Mouse (Mus musculus): ENCODE measurements at regions not wholly inside any gene's neighbourhood (a gene's known extent, or its start where the extent isn't known, plus 50 kb on each side); places are given as distances from the start of the nearest gene placed in this dataset.

DNA sequence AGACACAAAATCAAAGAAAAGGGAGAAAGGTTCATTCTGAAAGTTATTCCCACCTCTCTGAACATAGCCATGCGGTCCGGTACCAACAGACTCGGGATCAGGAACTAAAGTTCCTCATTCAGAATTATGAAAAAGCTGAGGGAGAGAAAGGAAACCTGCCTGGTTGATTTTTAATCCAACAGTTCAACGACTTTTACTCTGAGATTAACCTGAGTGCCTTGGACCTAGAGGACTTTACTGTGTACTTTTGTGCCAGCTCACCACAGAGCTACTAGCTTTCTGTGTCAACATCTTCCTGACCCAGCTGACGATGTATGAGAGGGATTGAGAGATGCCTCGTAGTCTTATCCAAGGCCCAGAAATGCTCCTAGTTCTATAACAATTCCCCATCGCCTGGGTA lies 92.5 kb upstream of the 2210010C04Rik start:
- Histone ChIP-seq H3K27me3 (replicated peaks; ENCODE audit: control insufficient read depth, insufficient read depth, low read length) (no peaks in the 10 kb centered on the region), H3K27ac (ENCODE audit: insufficient read depth, low read depth, low read length) (no peak overlapping the region), H3K4me1 (ENCODE audit: control insufficient read depth, insufficient read depth, low read length) (no peaks in the 10 kb centered on the region), H3K36me3 (ENCODE audit: control insufficient read depth, insufficient read depth, low read length) (no peaks in the 10 kb centered on the region), H3K4me3 (ENCODE audit: insufficient read depth, low read depth, low read length) (no peak overlapping the region)
- DNase-seq = peak; percentile 63
- TF ChIP-seq CTCF (conservative IDR thresholded peaks at IDR 0.05; ENCODE audit: insufficient read depth, insufficient read length, low read depth, low read length) (no peak), POLR2A (IDR thresholded peaks at IDR 0.05; ENCODE audit: low read depth, low read length) (no peak)
- 48% methylated on average over 7 of the region's 7 CpGs for WGBS

DNA sequence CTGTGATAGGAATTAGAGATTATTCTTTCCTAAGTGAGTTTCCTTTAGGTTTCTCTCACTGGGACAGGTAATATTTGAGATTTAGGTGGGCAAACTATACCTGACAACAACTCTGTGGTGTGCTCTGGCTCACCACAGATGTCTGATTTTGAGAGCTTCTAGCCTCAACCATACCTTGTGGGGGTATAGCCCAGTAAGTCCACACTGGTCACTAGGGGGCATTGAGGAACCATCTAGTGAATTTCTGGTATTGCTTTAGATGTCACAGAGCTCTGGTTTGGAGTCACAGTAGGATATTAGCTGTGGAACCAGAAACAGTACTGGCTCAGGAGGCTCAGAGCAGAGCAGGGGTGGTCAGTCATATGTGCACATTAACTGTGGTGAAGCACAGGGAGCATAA lies 91.5 kb upstream of the 2210010C04Rik start:
- H3K27ac ChIP-seq (ENCODE audit: insufficient read depth, low read depth, low read length) = no peak overlapping the region
- H3K27me3 ChIP-seq (replicated peaks; ENCODE audit: control insufficient read depth, insufficient read depth, low read length) = no peaks in the 10 kb centered on the region
- H3K36me3 ChIP-seq (ENCODE audit: control insufficient read depth, insufficient read depth, low read length) = no peaks in the 10 kb centered on the region
- TF ChIP-seq CTCF (conservative IDR thresholded peaks at IDR 0.05; ENCODE audit: insufficient read depth, insufficient read length, low read depth, low read length) (no peak), POLR2A (IDR thresholded peaks at IDR 0.05; ENCODE audit: low read depth, low read length) (no peak)
- DNase-seq = no peak
- no peak overlapping the region for H3K4me3 ChIP-seq (ENCODE audit: insufficient read depth, low read depth, low read length)
- no peaks in the 10 kb centered on the region for H3K4me1 ChIP-seq (ENCODE audit: control insufficient read depth, insufficient read depth, low read length)

DNA sequence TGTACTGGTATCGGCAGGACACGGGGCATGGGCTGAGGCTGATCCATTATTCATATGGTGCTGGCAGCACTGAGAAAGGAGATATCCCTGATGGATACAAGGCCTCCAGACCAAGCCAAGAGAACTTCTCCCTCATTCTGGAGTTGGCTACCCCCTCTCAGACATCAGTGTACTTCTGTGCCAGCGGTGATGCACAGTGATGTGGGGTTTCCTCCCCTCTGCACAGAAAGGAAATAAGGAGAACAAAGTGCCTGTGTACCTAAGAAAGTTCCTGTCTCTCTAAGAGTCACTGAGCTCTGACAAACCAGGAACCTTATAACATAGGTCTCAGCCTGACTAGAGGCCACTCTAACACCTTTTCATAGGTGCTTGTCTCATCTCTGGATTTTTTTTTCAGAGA lies 86.3 kb upstream of the 2210010C04Rik start:
- WGBS = 76% methylated on average over 3 of the region's 3 CpGs
- TF ChIP-seq POLR2A (IDR thresholded peaks at IDR 0.05; ENCODE audit: low read depth, low read length) = no peak
- no peak for TF ChIP-seq CTCF (conservative IDR thresholded peaks at IDR 0.05; ENCODE audit: insufficient read depth, insufficient read length, low read depth, low read length)
- Histone ChIP-seq H3K36me3 (ENCODE audit: control insufficient read depth, insufficient read depth, low read length) (no peaks in the 10 kb centered on the region), H3K27me3 (replicated peaks; ENCODE audit: control insufficient read depth, insufficient read depth, low read length) (no peaks in the 10 kb centered on the region), H3K4me3 (ENCODE audit: insufficient read depth, low read depth, low read length) (no peak overlapping the region), H3K27ac (ENCODE audit: insufficient read depth, low read depth, low read length) (no peak overlapping the region), H3K4me1 (ENCODE audit: control insufficient read depth, insufficient read depth, low read length) (no peaks in the 10 kb centered on the region)
- DNase-seq = no peak

DNA sequence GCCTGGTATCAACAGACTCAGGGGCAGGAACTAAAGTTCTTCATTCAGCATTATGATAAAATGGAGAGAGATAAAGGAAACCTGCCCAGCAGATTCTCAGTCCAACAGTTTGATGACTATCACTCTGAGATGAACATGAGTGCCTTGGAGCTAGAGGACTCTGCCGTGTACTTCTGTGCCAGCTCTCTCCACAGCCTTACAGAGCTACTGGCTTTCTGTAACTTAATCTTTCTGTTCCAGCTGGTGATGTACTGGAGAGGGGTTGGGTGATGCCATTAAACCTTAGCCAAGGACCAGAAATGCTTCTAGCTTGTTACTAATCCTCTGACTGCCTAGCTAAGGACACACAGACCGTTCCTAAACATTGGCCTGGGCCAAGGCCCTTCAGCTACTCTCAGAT lies 83.9 kb upstream of the 2210010C04Rik start:
- 66% methylated on average over 2 of the region's 2 CpGs for WGBS
- H3K4me3 ChIP-seq (ENCODE audit: insufficient read depth, low read depth, low read length) = no peak overlapping the region
- H3K4me1 ChIP-seq (ENCODE audit: control insufficient read depth, insufficient read depth, low read length) = no peaks in the 10 kb centered on the region
- H3K27me3 ChIP-seq (replicated peaks; ENCODE audit: control insufficient read depth, insufficient read depth, low read length) = no peaks in the 10 kb centered on the region
- no peaks in the 10 kb centered on the region for H3K36me3 ChIP-seq (ENCODE audit: control insufficient read depth, insufficient read depth, low read length)
- H3K27ac ChIP-seq (ENCODE audit: insufficient read depth, low read depth, low read length) = no peak overlapping the region
- TF ChIP-seq POLR2A (IDR thresholded peaks at IDR 0.05; ENCODE audit: low read depth, low read length) (no peak), CTCF (conservative IDR thresholded peaks at IDR 0.05; ENCODE audit: insufficient read depth, insufficient read length, low read depth, low read length) (no peak)
- no peak for DNase-seq

DNA sequence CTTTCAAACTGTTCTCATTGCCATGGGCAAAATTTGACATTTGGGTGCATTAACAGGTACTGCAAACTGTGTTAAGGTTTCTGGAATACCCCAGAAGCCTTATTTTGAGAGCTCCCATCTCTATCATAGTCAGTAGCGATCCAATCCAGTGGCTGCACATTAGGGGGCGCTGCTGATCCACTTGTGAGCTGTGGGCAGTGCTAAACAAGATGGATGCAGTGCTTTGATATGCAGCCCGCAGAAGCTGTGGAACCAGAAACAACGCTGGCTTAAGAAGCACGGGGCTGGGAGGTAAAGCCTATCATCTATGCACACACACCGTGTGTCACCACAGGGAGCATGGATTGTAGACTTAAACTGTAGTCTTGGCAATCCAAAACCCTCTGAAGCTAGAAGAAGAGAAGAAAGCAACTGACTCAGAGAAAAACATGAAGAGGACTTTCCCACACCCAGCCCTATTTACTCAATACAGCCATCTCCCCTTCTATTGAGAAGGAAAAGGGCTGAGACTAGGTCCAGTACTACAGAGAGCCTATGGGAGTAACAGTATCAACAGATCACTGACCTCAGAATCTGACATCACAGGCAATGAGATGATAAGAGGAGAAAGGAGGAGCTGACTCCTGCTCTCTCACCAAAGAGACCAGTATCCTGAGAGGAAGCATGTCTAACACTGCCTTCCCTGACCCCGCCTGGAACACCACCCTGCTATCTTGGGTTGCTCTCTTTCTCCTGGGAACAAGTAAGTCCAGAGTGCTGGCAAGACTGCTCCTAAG lies 83.1 kb upstream of the 2210010C04Rik start:
- H3K27me3 ChIP-seq (replicated peaks; ENCODE audit: control insufficient read depth, insufficient read depth, low read length) = no peaks in the 10 kb centered on the region
- H3K36me3 ChIP-seq (ENCODE audit: control insufficient read depth, insufficient read depth, low read length) = no peaks in the 10 kb centered on the region
- no peak overlapping the region for H3K27ac ChIP-seq (ENCODE audit: insufficient read depth, low read depth, low read length)
- peak; percentile 62 for DNase-seq
- H3K4me1 ChIP-seq (ENCODE audit: control insufficient read depth, insufficient read depth, low read length) = no peaks in the 10 kb centered on the region
- H3K4me3 ChIP-seq (ENCODE audit: insufficient read depth, low read depth, low read length) = no peak overlapping the region
- TF ChIP-seq CTCF (conservative IDR thresholded peaks at IDR 0.05; ENCODE audit: insufficient read depth, insufficient read length, low read depth, low read length) = peak; percentile 74
- TF ChIP-seq POLR2A (IDR thresholded peaks at IDR 0.05; ENCODE audit: low read depth, low read length) = no peak
- 18% methylated on average over 7 of the region's 7 CpGs for WGBS

DNA sequence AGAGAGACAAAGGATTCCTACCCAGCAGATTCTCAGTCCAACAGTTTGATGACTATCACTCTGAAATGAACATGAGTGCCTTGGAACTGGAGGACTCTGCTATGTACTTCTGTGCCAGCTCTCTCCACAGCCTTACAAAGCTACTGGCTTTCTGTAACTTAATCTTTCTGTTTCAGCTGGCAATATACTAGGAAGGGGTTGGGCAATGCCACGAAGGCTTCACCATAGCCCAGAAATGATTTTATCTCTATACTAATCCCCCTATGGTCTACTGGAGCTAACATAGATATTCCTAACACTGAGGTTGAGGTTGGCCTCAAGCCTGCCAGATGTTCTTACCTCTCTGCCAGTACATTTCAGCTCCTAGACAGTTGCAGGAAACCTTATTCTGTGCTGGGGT lies 78.6 kb upstream of the 2210010C04Rik start:
- H3K36me3 ChIP-seq (ENCODE audit: control insufficient read depth, insufficient read depth, low read length) = no peaks in the 10 kb centered on the region
- no peak overlapping the region for H3K4me3 ChIP-seq (ENCODE audit: insufficient read depth, low read depth, low read length)
- H3K4me1 ChIP-seq (ENCODE audit: control insufficient read depth, insufficient read depth, low read length) = no peaks in the 10 kb centered on the region
- H3K27ac ChIP-seq (ENCODE audit: insufficient read depth, low read depth, low read length) = no peak overlapping the region
- H3K27me3 ChIP-seq (replicated peaks; ENCODE audit: control insufficient read depth, insufficient read depth, low read length) = no peaks in the 10 kb centered on the region
- DNase-seq = no peak
- TF ChIP-seq POLR2A (IDR thresholded peaks at IDR 0.05; ENCODE audit: low read depth, low read length) (no peak), CTCF (conservative IDR thresholded peaks at IDR 0.05; ENCODE audit: insufficient read depth, insufficient read length, low read depth, low read length) (no peak)
- WGBS = 34% methylated on average over 1 of the region's 1 CpGs

DNA sequence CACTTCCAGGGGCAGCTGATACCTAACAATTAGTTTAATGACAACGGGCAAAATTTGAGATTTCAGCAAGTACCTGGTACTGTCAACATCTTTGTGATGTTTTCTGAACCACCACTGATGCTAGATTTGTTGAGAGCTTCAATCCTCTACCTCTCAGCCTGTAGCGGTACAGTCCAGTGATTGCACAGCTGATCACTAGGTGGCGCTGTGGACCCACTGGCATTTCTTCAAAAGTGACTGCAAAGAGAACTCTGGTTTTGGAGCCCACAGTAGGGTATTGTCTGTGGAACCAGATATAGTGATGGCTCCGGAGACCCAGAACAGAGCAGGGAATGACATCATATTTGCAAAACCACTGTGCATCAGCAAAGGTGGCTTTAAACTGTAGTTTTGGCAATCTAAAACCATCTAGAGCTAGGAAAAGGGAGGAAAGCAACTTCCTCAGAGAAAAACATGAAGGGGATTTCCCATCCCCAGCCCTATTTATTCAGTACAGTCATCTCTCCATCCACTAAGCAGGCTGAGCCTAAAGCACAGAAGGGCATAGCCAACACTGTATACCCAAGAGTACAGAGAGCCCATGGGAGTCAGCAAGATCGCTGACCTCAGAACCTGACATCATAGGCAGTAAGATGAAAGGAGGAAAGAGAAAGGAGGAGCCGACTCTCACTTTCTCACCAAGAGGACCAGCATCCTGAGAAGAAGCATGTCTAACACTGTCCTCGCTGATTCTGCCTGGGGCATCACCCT lies 77.7 kb upstream of the 2210010C04Rik start:
- no peak overlapping the region for H3K27ac ChIP-seq (ENCODE audit: insufficient read depth, low read depth, low read length)
- WGBS = 40% methylated on average over 7 of the region's 7 CpGs
- peak; percentile 33 for DNase-seq
- H3K4me1 ChIP-seq (ENCODE audit: control insufficient read depth, insufficient read depth, low read length) = no peaks in the 10 kb centered on the region
- H3K36me3 ChIP-seq (ENCODE audit: control insufficient read depth, insufficient read depth, low read length) = no peaks in the 10 kb centered on the region
- TF ChIP-seq POLR2A (IDR thresholded peaks at IDR 0.05; ENCODE audit: low read depth, low read length) (no peak), CTCF (conservative IDR thresholded peaks at IDR 0.05; ENCODE audit: insufficient read depth, insufficient read length, low read depth, low read length) (peak; percentile 79)
- no peak overlapping the region for H3K4me3 ChIP-seq (ENCODE audit: insufficient read depth, low read depth, low read length)
- no peaks in the 10 kb centered on the region for H3K27me3 ChIP-seq (replicated peaks; ENCODE audit: control insufficient read depth, insufficient read depth, low read length)
